Mouse (Mus musculus) layer of hippocampus, adult 11-12 months (tissue): ENCODE data around the gene Csnk2b.

Source experiments
- DNase-seq: peaks from one replicate; pipeline ENCODE4 v3.0.0; 2022; ENCODE audit warnings: low spot score

The Csnk2b gene

DNA sequence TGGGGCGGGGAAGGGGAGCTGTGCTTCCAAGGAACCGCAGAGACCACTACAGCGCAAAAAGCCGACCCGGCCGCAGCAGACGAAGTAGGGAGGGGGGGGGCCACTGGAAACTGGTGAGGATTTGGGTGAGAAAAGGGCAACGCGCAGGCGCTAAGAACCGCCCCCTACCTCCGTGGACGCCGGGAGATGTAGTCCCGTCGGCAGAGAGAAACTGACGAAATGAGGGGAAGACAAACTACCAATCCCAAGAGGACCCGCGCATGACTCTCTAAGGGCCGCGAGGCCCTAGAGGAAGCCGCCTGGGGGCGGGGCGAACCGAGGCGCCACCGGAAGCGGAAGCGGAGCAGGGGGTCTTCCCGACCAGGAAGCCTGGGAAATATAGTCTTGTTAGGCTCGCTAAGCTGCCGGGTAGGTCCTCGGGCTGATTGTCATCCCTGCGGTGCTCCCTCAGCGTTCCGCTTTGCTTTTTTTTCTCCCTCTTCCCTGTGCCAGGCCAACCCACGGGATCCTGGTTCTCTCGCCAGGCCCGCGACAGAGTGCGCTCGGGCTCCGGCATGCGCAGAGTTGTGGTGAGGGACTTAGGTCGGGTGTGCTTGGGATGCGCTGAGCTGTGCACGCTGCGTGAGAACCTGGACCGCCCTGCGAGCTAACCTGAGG lies 582 bp downstream of the Csnk2b start, which contains the start of gene Gpank1:
Gene Gpank1 (plus strand): TSS at position 313 of the 657 bp plus-strand sequence.
- peak; percentile 97 for DNase-seq

DNA sequence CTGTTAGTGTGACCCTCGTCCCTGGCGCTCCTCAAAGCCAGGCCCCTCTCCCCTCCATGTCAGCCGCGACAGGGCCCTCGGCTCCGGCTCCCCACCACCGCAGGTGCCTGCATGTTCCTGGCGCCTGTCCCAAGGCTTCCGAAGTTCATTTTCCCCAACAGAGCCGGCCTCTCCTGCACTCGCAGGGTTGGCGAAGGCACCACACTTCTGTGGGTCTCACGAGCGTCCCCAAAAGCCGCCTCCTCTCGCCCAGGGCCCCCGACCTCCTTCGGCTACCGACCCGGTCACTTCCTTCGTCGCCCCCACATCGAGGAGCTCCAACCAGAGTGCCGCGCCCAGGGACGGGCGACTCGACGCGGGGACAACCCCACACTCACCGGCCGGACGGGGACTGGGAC lies 1.1 kb downstream of the Csnk2b start:
- no peak for DNase-seq

DNA sequence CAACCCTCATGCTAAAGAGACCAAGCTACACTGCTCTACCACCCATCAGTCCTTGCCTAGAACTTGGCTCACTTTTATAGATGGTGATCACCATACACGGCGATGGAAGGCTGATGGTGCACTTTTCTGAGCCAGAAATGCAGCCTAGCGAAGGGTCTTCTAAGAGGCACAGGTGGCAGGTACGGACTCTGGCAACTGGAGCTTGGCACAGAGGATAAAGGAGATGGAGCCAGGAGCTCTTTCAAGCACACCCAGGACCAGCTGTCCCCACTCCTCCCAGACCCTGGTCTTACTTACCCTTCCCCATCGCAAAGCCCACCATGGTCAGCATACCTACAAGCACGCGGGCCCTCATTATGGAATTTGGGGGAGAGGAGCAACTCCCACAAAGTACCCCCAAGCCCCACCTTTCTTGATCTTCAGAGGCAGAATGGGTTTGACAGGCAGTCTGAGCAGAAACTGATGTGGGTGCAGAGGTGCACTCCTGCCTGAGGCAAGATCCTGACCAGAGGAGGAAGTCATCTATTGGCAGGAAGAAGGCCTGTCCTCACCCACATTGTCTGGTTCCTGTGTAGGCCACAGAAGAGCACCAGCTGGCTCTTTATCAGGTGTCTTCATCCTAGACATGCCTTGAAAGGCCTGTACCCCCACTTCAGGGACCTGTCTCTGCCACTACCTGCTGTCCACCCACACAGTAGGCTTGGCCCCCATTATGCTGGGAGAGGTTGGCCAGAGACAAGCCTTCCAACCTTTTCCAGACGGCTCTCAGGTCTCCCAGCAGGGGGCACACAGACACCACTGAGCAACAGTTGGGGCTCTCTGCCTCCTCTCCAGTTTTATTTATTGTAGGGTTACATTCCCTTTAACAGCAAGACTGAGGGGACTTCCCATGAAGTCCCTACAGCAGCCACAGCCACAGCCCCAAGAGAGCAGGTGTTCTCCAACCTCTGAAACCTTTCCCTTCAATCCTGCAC lies 6.5 kb downstream of the Csnk2b start, which contains the start of gene Ly6g5b:
Gene Ly6g5b (minus strand): TSS at position 383 of the 974 bp plus-strand sequence.
- DNase-seq = no peak

DNA sequence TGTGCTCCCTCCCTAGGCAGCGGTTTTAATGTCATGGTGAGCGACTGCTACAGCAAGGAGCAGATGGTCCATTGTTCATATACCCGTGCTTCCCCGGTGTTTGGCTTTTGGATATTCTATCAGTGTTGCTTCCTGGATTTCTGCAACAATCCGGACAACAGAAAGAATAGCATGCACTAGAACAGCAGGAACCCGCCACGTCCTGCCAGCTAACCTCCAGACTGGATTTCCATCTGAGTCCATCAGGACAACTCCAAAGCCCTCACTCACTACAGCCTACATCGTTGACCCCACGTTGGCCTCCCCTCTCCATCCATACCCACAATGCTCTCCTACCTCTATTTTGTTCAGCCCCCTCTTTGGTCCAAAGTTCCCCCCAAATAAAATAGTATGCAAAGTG lies 10.1 kb downstream of the Csnk2b start:
- DNase-seq = no peak

DNA sequence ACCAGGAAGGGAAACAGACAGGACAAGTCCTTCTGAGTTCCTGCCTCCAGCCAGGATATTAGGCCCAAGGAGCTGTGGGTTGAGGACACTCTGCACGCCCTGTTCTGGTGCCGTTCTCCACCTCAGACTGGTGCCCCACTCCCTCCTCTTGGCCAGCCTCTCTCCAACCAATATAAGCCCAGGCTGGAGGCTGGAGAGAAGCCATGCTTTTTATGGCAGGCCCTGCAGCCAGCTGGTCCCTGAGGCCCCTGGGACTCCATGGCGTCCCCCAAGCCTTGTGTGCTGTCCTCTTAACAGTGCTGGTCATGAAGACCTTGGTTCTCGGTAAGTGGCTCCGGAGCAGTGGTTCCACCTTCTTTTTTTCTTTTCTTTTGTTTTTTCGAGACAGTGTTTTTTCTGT lies 13.8 kb downstream of the Csnk2b start, which contains the start of gene Ly6g5c:
Gene Ly6g5c (plus strand): TSS at position 183 of the 400 bp plus-strand sequence.
- DNase-seq = no peak

DNA sequence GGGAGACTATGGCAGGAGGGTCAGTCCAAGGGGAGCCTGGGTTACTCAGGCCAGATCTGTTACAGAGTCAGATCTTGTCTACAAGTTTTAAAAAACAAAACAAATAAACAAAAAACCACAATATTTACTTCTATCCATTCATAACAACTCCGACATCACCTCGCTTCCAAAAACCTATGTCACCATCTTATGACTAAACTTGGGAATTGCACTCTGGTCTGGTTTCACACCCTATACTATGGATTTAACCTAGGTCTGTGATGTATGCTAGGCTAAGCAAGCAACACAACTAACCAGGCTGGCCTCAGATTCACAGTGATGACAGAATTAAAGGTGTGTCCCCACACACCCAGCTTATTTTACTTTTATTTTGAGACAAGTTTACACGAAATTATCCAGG lies 15.3 kb downstream of the Csnk2b start:
- no peak for DNase-seq

DNA sequence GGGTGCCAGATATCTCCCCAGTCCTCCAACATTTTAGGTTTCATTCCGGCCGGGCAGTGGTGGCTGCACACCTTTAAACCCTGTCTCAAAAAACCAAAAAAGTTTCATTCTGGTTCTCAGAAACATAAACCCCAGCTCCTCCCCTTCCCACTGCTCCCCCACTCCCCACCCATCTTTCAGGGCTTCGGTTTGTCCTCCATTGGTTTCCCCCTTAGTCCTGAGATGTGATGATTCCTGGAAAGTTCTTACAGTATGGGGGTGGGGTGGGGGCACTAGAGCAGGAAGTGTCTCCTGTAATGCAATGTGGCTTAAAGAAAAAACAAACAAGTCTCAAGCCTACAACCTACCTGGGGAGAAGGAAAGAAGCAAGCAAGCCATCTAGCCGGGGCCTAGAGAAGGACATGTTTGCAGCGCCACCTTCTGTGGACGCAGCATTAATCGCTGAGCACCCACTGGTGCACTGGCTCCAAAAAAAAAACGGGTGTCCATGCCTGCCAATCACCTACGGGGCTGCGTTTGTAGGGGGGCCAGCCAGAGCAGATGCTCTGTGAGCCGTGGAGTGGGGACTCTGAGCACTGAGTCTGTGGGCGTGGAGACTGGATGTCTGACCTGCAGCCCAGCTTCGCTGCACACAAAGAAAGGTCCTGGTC lies 16.0 kb downstream of the Csnk2b start:
- DNase-seq = no peak

DNA sequence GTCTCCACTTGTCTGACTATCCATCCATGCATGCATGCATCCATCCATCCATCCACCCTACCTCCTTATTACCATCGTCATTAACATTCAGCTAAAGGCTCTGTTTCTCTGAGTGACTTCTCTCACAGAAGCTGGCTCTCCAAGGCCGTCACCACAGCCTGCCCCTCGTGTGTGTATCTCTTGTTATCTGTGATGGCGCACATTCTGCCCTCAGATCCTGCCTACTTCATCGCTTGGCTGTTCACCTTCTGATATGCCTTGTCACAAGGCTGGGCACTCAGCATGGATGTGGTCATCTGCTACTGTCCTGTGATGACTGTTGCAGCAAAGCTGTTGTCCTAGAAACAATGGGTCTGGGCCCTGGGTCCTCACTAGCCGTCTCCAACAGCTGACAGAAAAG lies 17.1 kb downstream of the Csnk2b start:
- no peak for DNase-seq

DNA sequence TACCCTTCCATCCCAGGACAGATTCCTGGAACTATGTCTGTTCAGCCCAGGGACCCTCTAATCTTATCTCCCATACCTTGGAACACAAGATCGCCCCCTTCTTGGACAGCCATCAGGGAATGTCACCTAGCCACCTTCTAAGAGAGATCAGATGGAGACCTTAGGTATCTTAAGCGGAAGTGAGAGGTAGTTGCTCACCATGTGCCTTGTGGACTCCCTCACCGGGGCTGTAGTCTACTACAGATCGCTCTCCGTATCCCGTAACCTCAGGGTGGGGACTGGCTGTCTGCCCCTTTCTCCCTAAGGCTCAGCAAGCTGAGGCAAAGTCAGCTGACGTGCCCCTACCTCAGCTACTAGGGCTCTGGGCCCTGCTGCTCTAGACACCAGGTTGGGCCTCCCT lies 17.8 kb downstream of the Csnk2b start:
- DNase-seq = no peak

DNA sequence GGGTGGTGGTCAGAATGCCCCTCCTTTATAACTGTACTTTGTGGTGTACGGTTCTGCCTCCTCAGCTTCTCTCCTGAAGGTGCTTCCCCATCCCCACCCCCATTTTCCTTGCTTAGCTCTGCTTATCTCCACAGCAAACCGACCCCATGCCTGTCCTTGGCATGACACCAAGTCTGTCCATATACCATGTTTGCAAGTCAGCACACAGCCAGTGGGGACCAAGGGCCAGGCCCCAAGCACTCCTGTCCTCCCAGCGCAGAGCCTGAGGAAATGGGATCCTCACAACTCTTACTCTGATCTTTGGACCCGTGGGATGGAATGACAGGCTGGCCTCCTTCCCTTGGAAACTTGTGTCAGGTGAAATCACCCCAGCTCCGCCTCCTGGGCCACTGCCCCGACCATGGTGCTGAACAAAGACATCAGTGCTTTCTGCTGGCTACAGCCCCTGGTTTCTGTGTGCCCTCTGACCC lies 18.6 kb downstream of the Csnk2b start:
- DNase-seq = no peak

DNA sequence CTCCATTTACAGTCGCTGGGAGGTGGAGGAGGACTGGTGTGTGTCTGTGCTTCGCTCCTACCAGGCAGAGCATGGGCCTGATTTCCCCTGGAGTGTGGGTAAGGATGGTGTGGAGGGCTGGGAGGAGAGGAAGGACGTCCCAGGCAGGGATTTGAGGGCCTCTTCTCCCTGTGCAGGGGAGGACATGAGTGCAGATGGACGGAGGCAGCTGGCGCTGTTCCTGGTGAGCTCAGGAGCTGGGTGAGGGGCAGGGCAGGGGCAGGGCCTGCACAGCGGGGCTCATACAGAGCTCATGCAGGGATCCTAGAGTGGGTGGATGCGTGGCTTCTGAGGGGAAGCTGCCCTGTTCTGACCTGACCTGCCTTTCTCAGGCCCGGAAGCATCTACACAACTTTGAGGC lies 19.6 kb downstream of the Csnk2b start:
- no peak for DNase-seq

DNA sequence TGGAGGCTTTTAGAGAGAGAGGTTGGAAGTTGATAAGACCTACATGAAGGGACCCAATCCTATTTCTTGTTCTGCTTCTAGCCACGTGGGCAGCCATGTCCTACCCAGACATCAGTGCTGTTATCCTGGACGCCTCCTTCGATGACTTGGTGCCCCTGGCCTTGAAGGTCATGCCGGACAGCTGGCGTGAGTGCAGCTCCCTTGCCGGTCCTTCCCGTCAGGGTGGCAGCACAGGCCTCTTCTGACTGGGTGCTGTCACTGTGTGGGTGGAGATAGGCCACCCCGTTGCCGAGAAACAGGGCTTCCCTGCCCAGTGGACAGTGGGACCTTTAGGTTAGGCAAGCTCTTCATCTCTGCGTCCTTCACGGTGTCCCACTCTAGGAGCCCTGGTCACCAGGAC lies 20.7 kb downstream of the Csnk2b start:
- DNase-seq = no peak

DNA sequence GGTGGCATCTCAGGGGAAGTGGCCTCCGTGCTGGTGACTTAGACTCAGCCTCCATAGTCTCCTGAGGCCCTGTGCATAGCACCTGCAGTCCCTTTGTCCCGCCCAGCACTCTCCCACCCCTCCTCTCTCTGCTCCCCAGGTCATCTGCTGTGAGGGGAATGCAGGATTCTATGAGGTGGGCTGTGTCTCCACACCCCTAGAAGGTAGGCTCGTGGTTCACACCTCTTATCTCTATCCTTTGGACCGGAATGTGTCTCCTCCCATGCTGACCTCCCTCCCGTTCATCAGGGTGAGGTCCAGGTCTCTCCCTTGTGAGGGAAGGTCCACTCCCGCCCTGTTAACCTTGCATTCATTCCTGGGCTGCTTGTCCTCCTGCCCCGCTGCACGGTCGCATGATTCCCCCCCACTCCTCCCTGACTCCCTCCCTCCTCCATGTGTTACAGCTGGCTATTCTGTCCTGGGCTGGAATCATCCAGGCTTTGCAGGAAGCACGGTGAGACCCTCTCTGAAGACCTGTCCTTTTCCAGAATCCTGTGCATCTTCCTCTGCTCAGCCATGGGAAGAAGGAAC lies 21.6 kb downstream of the Csnk2b start:
- DNase-seq = no peak

DNA sequence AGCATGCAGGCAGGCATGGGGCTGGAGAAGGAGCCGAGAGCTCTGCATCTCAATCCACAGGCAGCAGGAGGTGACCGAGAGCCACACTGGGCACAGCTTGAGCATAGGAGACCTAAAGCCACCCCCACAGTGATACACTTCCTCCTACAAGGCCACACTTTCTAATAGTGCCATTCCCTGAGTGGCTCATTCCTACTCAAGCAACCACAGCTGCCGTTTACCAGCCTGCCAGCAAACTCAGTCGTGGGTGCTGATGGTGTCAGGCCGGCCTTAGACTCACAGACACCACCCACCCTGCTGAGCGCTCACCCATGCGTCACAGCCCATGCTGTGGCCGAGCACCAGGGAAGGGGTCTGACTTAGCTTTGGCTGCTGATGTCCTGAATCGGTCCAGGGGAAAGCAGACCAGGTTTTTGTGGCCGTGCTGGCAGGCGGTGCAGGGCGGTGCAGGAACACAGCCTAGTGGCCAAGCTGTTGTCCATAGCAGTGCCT lies 24.6 kb downstream of the Csnk2b start:
- peak; percentile 43 for DNase-seq

DNA sequence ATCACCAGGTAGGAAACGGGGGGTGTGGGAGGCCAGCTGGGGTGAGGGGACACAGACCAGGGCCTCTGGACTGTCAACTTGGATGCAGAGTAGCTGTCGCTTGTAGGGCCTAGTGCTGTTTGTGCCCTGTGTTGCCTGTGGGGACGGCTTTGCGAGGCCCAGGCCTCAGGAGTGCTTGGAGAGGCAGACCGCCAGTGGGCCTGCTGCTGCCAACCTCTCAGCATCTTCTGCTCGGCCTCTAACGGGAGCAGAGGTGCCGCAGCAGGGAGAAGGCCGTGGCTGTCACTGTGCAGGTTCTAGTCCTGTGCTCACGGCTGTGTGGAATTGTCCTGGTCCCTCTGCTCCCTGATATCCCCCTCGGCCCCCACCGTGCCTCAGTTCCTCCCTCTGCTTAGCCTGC lies 25.3 kb downstream of the Csnk2b start:
- no peak for DNase-seq

DNA sequence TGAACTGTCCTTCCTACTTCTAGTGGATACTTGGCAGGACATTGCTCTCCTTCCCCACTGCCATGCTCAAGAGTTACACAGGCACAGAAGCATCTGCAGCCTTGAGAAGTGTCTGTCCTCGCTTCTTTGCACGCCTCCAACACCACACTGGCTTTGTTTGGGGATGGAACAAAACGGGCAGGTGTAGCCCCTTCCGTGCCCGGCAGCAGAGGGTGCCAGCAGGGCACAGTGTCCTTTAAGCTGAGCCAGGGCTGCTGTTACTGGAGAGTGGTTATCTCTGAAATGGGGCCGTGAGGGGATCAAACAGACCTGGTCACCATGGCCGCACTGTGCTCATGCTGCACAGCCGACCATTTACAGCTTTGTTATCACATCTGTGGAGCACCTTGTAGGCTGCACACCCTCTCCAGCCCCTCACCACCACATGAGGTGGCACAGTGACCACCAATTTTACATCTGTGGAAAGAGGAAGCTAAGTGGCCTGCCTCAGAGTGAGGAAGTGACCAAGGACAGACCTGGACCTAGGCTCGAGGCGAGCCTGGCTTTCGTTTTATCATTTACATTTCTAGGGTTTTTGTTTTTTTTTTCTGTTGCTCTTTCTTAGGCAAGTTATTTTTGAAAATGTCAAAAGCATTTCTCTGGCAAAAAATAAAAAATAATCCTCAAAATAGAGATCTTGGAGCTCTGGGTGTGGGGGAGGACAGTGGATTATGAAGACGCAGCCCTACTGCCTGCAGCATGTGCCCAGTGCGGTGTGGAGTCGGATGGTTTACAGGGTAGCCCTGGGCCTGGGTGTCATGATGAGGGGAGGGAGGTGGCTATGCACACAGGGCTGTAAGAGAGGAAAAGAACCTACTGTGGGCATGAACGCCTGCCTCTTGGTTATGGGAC lies 27.1 kb downstream of the Csnk2b start:
- no peak for DNase-seq

DNA sequence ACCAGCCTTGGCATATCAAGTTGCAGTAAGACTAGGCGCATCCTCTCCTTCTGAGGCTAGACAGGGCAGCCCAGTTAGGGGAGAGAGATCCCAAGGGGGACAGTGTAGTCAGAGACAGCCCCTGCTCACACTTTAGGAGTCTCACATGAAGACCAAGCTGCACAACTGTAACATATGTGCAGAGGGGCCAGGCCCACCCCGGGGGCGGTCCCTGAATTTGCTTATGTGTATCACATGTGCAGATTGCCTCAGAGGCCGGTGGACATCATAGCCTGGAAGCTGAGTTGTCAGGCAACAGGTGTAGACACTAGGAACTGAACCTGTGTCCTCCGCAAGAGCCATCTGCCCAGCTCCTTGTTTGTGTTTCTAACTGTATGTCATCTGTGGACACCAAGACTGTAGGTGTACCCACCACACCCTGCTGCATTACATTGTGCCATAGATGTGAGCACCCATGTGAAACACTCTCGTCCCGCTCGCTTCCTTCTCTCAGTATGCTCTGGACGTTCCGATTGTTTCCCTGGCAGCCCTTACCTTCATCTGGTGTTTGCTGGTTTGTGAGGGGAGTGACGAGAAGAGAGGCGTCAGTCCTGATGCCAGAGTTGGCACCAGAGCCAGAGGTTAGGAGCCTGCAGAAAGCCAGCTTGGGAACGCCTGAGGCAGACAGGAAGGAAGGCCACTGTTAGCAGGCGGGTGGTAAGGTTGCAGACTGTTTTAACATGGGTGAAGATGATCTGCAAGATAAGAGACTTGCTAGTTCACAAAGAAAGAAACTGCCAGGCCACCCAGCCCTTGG lies 29.3 kb downstream of the Csnk2b start:
- no peak for DNase-seq

DNA sequence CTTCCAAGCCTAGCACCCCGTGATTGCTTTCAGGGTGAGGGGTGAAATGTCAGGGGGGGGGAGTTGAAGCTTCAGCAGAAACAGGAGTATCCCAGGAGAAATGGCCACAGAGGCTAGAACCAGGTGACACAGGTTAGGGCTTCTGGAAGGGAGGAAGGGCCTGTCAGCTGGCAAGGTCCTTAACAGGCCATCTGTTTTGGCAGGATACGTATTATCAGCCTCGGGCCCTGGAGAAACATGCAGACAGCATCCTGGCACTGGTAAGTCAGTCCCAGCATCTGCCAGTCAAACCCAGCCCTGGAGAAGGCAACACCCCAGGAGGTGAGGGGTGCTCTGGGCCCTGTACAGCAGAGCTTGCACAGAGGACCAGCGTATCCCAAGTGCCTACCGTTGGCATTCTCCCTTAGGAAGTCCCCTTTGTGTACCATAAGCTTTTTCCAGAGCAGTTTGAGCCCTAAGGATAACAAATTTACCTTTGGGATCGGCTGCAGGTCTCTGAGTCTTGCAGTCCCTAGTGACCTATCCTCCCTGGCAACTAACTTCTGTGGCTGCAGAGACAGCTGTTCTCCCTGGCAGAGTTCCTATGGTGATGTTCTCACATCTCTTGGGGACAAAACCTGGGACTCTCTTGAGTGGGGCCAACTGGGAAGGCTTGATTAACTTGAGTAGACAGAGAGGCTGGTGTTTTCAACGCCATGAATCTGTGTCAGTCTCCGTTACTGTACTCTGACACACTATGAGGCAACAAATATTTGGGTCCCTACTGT lies 31.5 kb downstream of the Csnk2b start:
- DNase-seq = no peak
